Mouse (Mus musculus): ENCODE measurements around the gene Wap.
"Not testable (repeated sequence)": the region's sequence is repeated elsewhere in the genome, so short reads cannot be mapped to it uniquely, and the experiment has no call there.

Wap gene

DNA sequence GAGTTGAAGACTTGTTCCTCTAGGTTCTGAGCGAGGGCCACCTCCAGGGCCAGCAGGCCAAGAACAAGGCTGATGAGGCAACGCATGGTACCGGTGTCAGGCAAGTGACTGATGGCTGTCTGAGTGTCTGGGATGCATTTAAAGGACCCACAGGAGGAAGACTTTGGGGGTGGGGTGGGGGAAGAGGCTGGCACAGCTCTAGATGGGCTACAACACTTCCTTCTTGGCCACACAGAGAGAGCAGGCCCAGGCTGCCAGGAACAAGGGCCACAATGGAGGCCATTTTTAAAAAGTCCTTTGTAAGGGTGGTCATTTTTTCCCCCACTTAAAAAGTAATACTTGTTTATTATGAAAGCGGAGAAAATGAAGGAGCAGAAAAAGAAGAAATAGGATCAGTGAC lies at the start of gene Wap:
Gene Wap, minus strand, starts transcription at position 101 of the 400 bp plus-strand sequence.
- DNase-seq (ENCODE audit: extremely low spot score, low read depth, low spot score), result no peak

- no peak for DNase-seq (ENCODE audit: extremely low spot score, low read depth, low spot score)
Observed at GRCm38 (mm10) chr11:6684741-6685140, 46.3 kb upstream of the Wap start.

DNA sequence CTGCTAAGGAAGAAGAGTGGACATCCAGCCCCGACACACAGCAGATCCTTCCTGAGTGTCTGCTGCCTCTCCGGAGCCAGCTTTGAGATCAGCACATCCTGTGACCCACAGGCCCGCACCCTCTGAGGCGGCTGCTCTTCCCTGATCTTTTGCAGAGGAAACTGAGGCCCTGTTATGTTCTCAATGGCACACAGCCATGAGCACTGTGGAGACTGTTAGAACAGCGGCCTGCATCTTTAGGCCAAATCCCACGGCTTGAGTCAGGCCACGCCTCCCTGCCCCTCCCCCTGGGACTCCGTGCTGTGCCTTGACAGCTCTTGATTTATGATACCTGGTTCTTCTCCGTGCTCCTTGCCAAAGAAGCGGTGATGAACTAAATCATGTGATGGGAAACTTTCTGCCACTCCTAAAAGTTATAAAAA lies 42.0 kb upstream of the Wap start:
- peak; percentile 28 for DNase-seq (ENCODE audit: extremely low spot score, low read depth, low spot score)

DNA sequence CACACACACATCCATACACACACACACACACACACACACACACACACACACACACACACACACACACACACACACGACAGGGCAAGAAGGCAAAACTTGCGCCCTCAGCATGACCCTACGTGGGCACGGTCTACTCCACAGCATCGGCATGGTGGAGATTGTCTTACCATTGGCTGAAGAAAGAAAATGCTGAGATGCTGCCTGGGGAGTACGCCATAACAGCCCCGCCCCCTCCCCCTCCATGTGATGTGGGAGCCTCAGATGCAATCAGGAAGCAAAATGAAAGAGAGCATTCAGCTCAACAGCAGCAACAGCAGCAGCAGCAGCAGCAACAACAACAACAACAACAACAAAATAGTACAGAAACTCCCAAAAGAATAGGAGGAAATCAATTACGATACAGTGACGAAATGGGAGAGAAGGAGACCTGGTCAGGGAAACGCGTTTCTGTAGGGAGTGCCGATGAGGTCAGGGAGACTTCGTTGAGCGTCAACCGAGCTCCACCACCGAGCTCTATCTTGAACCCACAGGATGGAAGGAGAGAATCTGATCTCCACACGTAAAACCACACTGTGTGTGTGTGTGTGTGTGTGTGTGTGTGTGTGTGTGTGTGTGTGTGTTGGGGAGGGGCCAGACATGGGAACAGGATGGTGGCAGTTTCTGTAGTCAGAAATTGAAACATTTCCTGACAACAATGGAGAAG lies 41.4 kb upstream of the Wap start:
- DNase-seq (ENCODE audit: extremely low spot score, low read depth, low spot score), result no peak

DNA sequence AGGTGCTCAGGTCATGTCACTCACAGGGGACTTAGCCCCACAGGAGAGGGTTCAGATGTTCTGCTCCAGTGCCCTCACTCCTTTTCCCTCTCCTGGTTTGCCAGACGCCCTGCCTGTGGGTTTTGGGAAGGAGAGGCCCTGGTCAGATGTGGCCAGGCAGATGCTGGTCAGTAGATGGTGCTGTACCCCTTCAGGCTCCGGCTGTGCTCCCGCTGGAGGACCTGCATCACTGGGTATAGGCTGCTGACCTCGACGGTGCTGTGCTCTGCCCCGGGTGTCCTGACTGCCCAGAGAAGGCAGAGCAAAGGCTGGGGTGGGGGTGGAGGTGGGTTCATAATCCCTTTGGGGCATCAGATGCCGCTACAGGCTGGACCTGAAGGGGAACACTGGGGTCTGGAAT lies 39.1 kb upstream of the Wap start:
- DNase-seq (ENCODE audit: extremely low spot score, low read depth, low spot score), result no peak

- DNase-seq (ENCODE audit: extremely low spot score, low read depth, low spot score), result no peak
Observed at GRCm38 (mm10) chr11:6676641-6677040, 38.2 kb upstream of the Wap start.

DNA sequence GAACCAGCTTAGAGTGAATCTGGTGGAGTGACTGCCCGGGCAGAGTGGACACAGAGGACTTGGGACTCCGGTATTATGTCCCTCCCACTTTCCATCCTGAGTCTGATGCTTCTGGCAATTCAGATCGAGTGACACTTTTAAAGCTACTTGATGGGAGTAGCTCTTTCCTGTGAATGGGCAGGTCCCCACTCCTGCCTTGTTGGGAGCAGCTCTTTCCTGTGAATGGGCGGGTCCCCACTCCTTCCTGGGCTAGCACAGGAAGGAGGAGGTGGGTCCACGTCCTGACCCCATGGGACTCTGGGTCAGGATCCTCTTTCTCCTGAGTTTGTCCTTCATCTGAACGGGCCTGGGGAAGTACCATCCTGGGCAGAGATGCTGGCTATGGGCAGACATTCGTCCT lies 37.0 kb upstream of the Wap start:
- no peak for DNase-seq (ENCODE audit: extremely low spot score, low read depth, low spot score)

DNA sequence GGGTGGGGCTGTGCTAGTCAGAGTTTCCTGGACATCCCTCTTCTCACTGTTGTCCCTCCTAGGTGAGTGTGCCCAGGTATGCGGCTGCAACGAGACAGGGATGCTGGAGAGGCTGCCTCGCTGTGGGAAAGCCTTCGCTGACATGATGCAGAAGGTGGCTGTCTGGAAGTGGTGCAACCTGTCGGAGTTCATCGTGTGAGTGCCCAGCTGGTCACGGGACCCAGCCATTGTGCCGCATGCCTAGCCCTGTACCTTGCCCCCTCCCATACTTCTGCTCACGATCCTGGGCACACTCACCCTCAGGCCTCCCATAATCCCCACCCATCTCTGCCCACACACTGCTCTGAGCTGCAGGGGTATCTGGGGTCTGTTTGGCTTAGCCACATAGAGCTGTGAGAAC lies 36.3 kb upstream of the Wap start:
- DNase-seq (ENCODE audit: extremely low spot score, low read depth, low spot score), result no peak

GRCm38 (mm10) chr11:6670826-6671225 lies 32.4 kb upstream of the Wap start:
- no peak for DNase-seq (ENCODE audit: extremely low spot score, low read depth, low spot score)

DNA sequence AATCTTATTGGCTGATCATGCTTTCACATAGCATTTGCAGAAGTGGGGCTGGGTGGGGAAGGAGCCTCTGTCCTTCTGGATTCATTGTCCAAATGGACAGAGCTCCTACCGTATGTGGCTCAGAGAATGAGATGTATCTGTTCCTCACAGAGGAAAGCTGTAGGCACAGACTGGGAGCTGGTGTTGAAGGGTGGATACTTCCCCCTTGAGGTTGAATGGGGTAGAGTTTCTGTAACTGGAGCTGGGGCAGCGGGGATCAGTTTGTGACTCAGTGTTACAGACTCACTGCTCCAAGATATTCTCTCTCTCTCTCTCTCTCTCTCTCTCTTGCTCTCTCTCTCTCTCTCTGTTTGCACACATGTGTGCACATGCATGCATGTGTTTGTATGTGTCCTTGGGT lies 31.6 kb upstream of the Wap start:
- no peak for DNase-seq (ENCODE audit: extremely low spot score, low read depth, low spot score)

- no peak for DNase-seq (ENCODE audit: extremely low spot score, low read depth, low spot score)
Observed at GRCm38 (mm10) chr11:6669041-6669440, 30.6 kb upstream of the Wap start.

DNA sequence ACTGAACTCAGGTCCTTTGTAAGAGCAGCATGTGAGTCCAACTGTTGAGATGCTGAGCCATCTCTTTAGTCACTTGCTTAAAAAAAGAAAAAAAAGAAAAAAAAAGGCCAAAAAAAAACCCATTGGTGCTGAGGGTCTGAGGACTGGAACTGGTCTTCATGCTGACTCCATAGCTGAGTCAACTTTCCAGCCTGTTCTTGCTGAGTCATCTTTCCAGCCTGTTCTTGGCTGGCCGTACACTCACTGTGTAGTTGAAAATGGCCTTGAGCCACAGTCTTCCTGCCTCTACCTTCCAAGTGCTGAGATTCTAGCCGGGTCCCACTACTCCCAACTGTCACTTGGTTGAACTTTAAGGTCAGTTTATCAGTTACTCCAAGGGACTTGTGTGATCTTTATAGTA lies 28.2 kb upstream of the Wap start:
- no peak for DNase-seq (ENCODE audit: extremely low spot score, low read depth, low spot score)

GRCm38 (mm10) chr11:6661206-6661605 lies 22.8 kb upstream of the Wap start:
- no peak for DNase-seq (ENCODE audit: extremely low spot score, low read depth, low spot score)

DNA sequence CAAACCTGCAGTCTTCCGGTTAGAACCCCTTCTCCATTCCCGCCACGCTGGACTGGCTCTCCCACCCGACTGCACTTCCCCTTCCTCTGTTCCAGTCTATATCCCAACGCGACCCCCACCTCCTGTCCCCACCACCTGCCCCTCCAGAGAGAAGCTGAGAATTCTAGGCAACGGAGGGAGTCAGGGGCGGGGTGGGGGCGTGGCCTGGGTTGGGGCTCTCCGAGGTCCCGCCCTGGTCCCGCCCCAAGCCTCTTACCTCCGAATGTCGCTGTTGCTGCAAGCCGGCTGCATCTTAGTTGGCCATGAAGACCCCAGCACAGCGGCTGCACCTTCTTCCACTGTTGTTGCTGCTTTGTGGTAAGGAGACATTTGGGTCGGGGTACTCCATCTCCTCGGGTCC lies 19.8 kb upstream of the Wap start, which contains the start of gene Ramp3:
Gene Ramp3, plus strand, starts transcription at position 251 of the 400 bp plus-strand sequence.
- DNase-seq (ENCODE audit: extremely low spot score, low read depth, low spot score), result no peak

- DNase-seq (ENCODE audit: extremely low spot score, low read depth, low spot score), result peak; percentile 72
Observed at GRCm38 (mm10) chr11:6654903-6655302, 16.5 kb upstream of the Wap start.

DNA sequence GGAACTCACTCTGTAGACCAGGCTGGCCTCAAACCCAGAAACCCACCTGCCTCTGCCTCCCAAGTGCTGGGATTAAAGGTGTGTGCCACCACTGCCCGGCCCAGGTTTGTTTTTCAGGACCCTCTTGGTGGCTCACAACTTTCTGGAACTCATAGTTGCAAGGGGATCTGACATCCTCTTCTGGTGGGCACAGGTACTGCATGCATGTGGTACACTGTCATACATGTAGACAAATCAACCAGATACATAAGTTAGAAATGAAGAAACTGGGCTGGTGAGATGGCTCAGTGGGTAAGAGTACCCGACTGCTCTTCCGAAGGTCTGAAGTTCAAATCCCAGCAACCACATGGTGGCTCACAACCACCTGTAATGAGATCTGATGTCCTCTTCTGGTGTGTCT lies 14.5 kb upstream of the Wap start:
- not testable (repeated sequence) for DNase-seq (ENCODE audit: extremely low spot score, low read depth, low spot score)

DNA sequence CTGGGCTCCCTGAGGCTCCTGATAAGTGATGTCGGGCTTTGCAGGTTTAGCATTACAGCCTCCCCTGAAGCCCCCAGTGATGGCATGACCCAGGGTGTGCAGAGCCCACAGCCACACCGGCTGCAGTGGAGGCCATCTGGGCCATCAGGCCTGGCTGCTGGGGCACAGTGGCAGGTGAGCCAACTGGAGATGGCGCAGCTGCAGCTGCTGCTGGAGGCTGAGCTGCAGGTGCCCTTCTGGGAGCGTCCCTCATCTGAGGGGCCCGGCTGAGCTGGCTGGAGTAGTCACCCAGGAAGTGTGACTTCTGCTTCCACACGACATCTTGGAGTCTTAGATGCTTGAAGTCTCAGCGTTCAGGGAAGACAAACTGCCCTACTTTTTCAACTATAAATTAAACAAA lies 12.1 kb upstream of the Wap start:
- DNase-seq (ENCODE audit: extremely low spot score, low read depth, low spot score), result no peak

DNA sequence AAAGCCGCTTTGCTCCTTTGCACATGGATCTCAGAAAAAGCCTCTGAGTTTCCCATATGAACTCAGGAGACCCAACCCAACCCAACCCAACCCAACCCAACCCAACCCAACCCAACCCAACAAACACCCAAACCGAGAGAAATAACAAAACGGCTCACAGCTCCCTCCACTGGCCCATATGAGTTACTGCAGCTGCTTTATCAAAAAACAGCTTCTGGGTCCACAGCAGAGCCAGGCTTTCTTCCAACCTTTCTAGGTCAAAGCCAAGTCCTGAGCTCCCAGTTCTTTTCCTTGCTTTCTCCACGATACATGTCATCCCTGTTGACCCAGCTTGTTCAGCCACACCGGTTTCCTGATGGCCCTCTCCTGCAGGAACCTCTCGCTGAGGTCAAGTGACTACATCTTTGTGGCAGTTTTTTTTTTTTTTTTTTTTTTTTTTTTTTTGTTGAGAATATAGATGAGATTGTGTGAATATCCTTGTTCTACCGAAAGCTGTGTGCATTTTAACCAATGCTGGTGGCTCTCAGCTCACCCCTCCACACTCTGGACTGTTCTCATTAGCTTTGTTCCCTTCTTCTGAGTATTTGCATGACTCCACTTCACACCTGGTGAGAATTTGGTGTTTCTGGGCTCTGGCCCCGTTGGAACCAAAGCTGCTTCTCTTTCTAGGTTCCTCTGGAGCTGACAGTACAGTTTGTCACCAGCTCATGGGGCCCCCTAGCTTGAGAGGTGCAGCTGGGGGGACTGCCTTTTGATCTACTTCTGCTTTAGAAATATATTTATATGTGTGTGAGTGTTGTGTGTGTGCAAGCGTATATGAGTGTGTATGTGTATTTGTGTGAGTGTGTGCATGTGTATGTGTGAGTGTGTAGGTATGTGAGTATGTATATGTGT lies 9.6 kb upstream of the Wap start:
- no peak for DNase-seq (ENCODE audit: extremely low spot score, low read depth, low spot score)

DNA sequence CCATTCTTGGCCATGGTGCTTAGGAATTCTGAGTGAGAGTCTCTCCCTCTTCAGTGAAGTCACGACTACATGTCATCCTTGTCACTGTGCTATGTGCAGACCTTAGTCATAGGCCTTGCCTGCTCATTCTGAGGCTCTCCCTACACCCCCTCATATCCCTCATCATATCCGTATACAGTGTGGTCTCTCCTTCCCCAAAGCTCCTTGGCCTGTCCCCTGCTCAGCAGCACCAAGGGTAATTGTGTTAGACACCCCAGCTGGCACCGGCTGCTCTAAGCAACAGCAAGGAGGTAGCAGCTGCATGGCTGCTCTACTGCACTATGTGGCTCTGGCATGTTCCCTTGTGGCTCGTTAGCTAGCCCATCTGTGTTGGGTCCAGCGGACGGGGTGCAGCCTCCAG lies 6.1 kb upstream of the Wap start:
- no peak for DNase-seq (ENCODE audit: extremely low spot score, low read depth, low spot score)

DNA sequence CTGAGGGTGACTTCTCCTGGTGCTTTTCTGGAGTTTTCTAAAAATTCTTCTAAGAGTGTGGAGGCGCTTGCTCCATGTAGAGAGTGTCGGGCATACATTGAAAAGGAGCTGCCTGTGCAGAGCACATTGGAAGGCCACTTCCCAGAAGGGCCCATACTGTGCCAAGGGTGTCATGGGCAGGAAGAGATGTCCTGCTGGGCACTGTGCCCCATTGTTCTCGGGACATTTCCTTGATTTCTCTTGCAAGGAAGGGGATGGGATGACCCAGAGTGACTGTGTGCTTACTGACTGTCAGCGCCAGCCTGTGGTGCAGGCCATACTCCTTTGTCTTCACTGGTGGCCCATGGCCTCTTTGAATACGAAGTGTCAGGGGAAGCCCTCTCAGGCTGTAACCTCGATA lies 635 bp upstream of the Wap start:
- no peak for DNase-seq (ENCODE audit: extremely low spot score, low read depth, low spot score)

DNA sequence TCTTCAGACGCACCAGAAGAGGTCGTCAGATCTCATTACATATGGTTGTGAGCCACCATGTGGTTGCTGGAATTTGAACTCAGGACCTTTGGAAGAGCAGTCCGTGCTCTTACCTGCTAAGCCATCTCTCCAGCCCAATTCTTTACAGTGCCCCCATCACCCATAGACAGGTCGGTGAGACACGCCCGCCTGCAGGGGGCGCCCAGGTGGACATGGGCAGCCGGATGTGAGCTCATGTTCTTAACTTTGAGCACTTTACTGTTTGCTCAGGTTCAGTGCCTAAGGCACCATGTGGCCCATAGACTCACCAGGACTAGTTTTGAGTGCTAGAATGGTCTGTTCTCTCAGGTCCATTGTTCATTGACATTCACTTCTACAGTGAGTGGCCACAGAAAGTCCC lies 2.3 kb downstream of the Wap start:
- DNase-seq (ENCODE audit: extremely low spot score, low read depth, low spot score), result no peak

DNA sequence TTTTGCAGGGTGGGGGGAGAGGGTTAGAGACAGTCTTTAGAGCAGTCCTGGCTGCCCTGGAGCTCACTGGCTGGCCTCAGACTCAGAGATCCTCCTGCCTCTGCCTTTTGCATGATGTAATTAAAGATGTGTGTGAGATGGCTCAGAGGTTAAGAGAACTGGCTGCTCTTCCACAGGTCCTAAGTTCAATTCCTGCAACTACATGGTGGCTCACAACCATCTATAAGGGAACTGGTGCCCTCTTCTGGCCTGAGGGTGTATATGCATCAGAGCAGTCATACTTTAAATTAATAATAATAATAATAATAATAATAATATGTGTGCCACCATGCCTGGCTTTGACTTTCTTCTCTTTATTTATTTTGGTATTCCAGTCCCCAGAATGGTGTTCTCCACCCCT lies 8.8 kb downstream of the Wap start:
- DNase-seq (ENCODE audit: extremely low spot score, low read depth, low spot score), result no peak

Measured in hindlimb bud, embryonic 11.5 days (tissue).